Mouse (Mus musculus) thymus, adult 2 months (tissue): ENCODE data around the gene Chid1.

Source experiments
- CTCF ChIP-seq: fragments of 200-500 bp; IDR thresholded peaks from 2 replicates; pipeline ENCODE4 v1.5.1; 2012; ENCODE audit warnings: mild to moderate bottlenecking, control low read depth, low read length, moderate library complexity, borderline replicate concordance; ENCODE audit not compliant: control insufficient read depth, poor library complexity, insufficient read depth; ENCODE audit errors: extremely low read depth
- POLR2A ChIP-seq: fragments of 200-500 bp; IDR thresholded peaks from 2 replicates; pipeline ENCODE4 v1.6.1; 2012; ENCODE audit warnings: mild to moderate bottlenecking, low read length, control low read depth, moderate library complexity; ENCODE audit not compliant: control insufficient read depth, poor library complexity, insufficient read depth; ENCODE audit errors: extremely low read depth

DNA sequence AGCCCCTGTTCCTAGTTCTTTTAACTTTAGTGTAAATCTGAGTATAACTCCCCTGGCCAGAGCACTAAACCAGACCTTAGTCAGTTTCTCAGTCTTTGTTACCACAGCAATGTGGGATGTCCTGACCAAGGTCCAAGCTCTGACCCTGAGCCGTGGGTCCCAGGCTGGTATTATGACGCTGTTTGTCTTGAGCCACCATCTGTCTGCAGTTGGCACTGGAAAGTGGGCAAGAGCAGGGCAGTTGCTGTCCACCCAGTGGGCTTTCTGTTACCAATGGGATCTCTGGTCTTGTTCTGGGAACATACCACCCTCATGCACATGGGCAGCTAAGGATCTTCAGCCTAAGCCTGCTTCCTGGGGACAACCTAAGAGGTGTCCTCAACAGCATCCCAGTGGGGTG lies 2.9 kb upstream of the Chid1 start:
- TF ChIP-seq POLR2A (no peak), CTCF (no peak)
